Mouse (Mus musculus): ENCODE measurements around the gene Ugt2a2.
"Not testable (repeated sequence)": the region's sequence is repeated elsewhere in the genome, so short reads cannot be mapped to it uniquely, and the experiment has no call there.

Ugt2a2 gene

DNA sequence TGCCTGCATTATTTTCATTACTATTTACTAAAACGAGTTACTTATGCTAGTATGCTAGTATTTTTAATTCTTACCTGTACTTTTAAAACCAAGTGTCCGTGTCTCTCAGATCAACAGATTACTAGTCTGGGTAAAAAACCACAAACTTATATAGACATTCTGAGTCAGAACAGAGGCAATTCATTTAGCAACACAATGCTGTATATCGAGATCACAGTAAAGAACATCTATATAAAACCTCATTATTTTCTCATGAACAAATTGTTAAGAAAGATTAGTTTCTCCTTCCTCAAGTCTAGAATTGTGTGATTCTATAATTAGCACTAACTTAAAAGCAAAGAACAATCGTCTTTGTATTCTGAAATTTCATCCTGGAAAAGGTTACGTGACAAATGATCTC lies at the start of gene Ugt2a2:
Ugt2a2 (minus strand) TSS at position 101 of the 400 bp plus-strand sequence.
- no peak for DNase-seq

DNA sequence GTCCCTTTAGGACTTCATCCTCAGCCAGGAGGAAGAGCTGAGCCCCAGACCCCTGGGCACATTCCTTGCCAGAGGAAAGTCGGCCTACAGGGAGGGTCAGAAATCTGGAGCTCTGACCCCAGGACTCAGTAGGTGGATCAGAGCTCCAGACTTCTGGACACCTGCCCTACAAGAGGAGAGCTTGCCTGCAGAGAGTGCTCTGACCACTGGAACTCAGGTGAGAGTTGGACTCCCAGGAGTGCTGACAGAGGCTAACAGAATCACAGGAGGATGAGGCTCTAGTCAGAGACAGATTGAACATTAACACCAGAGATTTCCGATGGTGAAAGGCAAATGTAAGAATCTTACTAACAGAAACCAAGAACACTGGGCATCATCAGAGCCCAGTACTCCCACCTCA lies 41.5 kb upstream of the Ugt2a2 start:
- DNase-seq: not testable (repeated sequence)

DNA sequence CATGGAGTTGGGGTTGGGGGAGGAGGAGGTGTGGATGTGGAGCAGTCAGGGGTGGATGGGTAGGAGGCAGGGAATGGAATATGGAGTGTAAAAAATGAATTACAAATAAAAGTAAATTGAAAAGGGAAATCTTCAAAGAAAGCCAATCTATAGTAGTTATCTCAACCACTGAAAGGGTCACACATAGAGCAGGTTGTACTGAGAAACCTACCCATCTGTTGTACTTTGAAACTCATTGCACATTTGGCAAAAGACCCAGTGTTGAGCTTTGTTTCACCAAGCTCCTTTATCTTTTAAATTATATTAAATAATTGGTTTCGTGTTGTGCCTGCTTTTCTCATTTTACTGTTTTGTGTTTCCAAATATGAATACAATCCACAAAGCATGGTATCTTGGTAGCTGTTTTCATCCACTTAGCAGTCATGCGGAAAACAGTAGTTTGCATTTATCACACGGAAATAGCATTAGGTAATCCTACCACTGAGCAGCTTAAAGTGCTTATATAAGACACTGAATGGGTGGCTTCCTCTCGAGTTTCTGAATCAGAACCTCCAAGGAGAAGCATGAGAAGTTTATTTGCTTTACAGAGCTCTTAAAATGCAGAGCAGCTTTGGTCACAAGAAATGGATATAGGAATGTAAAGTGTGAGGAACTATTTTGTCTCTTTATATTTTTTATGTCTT lies 23.9 kb upstream of the Ugt2a2 start:
- no peak for DNase-seq

DNA sequence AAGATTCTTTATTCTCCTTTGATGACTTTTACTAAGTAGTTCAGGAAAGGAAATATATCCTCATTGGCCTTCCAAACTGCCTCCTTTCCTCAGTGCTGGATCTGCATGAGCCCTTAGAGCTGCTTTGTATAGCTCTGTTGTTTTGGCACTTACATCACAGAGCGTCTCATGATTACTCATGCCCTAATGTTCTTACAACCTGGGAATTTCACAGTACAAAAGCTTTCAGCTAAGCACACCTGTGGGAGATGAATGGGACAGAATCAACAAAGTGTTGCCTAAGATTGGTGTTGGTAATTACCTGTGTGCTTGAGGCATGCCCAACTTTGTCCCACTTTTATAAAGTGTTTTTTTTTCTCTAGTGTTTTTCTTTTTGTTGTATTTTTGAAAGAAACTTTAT lies 20.6 kb upstream of the Ugt2a2 start:
- DNase-seq: no peak

DNA sequence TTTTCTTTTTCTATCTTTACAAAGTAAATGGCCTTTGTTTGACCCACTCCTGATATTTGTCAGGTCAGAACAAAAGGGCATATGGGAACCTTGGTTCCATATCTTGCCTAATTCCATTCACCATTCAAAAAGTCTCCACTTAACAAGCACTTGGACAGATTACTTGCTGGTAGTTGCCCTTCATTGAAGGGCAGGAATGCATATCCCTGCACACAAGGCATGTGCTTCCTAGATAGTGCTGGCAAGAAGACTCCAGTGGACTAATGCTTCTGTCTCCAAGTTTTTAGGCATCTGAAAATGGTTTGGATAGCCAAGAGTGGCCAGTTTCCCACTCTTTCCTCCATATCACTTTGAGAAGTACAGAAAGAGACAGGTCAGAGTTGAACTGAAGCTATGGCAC lies 17.3 kb upstream of the Ugt2a2 start:
- no peak for DNase-seq

DNA sequence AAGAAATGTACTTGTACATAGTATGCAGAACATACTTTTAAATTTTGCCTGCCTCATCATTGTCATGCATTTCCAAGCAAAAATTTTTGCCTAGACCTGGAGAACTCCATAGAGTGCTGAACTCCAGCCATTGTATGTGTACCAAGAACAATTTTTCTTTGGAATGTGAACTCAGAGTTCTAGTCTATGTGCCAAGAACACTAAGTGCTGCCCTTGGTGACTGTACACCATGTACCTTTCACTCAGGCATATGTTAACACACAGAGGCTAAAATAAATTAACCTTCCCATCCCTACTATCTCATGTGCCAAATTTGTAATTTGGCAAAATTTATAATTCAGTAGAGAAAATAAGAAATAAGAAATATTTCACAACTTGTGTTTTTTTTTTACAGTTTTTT lies 16.9 kb upstream of the Ugt2a2 start:
- no peak for DNase-seq

DNA sequence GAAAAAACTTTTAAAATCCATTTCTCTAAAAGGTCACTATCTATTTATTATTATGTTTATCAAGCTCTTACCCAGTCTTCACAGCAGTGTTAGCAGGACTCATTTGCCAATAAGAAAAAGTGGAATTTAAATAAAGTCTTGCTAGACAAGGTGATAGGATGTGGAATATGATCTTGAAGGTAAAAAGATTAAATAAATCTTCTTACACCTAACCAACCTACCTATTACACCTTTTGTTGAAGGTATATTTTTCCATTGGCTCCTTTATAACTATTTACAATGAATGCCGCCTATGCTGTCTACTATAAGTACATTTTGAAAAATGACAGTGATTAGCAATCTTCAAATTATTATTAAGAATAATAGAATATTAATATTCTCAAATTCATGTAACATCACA lies 8.7 kb upstream of the Ugt2a2 start, which contains the start of gene Ugt2a1:
Ugt2a1 (minus strand) TSS at position 101 of the 400 bp plus-strand sequence.
- no peak for DNase-seq

DNA sequence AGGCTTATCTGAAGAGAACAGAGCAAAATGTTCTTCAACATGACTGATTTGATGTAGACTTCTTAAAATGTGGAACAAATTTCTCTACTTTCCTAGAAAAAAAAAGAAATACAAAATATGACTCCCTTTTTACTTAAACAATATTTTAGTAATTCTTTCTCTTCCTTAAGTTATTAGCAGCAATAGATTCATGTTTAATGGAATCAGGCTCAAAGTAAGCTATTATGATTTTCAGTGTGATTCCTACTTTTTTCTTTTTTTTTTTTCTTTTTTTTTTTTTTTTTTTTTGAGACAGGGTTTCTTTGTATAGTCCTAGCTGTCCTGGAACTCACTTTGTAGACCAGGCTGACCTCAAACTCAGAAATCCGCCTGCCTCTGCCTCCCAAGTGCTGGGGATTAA lies 4.6 kb upstream of the Ugt2a2 start, which contains the start of gene Gm43638:
Gm43638 (minus strand) TSS at position 101 of the 400 bp plus-strand sequence.
- not testable (repeated sequence) for DNase-seq

DNA sequence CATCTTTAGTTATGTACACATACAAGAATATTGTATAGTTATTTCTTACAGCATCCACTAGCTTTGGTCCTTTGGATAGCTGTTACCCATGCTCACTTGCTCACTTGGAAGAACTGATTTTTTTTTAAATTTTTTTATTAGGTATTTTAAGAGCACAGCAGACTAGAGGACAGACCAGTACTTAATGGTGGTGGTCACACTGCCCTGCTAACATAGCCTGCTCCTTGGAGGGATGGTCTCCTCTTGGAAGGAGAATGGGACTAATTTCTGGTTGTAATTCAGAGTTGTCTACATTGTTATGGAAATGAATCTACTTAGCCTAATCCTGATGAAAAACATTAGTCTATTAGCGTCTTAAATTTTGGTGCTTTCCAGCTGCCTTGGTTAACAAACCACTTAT lies 23.2 kb downstream of the Ugt2a2 start:
- no peak for DNase-seq

DNA sequence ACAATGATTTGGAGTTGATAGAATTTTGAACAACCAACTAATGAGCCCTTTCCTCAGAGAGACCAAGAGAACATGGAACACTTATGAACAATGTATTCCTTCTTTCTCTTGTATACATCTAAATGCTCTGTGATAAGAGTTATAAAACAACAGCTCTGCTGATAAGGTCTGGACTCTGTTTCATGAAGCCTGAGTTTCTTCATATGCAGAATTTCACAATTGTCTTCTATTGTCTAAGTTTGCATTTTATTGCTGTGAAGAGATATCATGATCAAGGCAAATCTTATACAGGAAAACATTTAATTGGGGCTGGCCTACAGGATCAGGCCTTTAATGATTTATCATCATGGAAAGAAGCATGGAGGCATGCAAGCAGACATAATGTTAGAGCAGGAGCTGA lies 24.4 kb downstream of the Ugt2a2 start:
- no peak for DNase-seq

DNA sequence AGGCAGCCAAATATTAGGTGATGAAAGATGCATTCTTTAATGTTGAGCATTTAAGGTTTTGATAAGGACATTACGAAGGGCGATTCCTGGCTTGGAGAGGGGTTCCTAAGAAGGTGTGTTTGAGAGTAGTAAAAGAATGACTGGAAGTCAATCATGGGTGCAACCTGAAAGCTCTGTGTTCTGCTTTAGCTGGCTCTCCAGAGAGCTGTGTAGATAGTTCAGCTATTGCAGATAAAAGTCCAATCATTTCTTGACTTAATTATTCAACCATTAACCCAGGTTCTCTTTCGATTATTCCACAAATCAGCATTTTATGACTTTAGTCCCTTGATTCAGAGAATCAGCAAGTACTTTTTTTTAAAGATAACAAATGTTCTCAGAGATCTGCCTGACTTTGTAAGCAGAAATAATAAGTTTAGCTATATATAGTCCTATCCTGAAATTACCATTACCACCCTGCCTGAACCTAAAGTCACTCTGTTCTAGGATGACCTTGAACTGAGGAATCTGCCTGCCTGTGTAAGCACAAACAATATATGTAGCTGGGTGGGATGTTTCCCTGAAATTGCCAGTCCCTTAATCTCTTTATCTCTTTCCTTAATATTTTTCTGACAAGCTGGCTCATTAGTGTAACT lies 25.7 kb downstream of the Ugt2a2 start:
- no peak for DNase-seq

DNA sequence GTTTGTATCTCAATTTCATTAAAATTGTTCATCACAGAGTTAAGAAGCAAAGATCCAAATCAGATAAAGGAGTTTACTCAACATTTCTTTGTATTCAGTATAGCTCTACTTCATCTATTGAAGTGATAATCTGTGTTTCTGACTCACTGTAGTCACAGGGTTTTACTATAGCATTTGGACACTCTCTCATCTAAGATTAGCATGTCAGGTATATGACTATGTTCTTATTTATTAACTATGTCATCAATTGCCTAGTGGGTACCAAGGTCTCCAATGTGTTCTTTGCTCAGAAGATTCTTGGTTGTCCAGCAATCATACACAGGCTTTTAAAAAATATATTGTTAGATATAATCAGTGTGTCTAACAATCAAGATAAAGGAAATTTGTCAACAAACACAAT lies 26.5 kb downstream of the Ugt2a2 start:
- DNase-seq: no peak

DNA sequence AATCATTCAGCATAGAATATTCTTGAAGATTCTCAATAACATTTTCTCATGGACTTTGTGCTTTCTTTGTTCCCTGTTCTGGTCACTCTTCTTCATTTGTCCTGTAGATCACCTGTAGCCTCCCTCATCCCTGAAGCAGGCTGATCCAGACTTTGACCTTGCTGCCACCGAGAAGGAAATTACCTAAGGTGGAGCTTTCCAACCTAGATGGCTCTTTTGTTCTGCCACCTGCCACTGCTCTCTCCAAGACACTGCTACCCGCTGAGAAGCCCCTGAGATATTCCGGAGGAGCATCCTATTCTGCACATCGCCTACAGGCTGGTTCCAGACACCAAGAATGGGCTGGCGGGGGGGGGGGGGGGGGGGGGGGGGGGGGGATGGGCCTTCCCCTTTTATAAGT lies 29.5 kb downstream of the Ugt2a2 start:
- DNase-seq: not testable (repeated sequence)

DNA sequence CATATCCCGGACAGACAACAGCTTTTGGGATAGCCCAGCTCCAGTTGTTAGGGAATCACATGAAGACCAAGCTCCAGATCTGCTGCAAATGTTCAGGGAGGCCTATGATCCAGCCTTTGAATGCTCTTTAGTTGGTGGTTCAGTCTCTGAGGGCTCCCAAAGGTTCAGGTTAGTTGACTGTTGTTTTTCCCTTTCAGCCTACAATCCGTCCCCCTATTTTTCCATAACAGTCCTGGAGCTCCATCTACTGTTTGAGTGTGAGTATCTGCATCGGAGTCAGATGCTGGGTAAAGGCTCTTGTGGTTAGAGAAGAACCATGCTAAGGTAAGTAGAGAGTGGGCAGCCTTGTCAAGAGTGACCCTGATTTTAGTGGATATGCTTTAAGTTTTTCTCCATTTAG lies 45.8 kb downstream of the Ugt2a2 start:
- DNase-seq: peak; percentile 29

DNA sequence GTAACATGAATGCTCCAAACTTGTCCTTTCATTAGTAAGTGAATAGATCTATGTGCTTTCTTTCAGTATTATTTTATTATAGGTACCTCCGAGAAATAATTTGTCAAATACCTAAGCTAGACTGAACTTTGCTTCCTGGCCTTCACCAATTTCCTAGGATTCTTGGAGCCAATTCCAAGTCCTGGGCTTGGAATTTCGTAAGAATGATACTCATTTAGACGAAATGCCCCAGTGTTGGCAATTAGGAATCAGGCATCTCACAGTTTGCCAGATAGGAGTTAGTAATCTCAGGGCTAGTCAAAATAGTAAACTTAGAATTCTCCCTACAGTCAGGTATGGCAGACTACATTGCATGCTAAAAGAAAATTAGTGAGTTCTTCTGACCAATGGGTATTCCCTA lies 56.4 kb downstream of the Ugt2a2 start:
- no peak for DNase-seq

DNA sequence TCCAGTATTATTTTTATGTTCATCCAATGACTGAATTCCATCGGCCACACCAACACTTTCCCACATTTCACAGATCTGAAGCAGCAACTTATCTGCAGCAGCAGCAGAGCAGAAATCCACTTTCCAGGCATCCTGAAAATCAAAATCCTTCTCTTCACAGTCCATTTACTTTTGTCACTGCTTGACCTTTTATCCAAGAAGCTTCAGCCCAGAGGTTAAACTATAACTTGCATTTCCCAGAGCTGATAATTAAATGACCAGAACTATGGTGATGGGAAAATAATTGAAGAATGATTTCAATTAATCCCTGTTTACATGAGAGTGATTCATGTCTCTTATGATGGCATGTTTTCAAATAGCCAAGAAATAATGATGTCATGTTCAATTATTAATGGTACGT lies 58.0 kb downstream of the Ugt2a2 start, which contains the start of gene Ugt2b38:
Ugt2b38 (minus strand) TSS at position 163 of the 400 bp plus-strand sequence.
- DNase-seq: not testable (repeated sequence)

Data from retina, postnatal 1 day (tissue).